Mouse (Mus musculus) right cerebral cortex, postnatal 36 days (tissue): Measurements from ENCODE around the gene Abhd14b.

Experiments
- DNase-seq, 2 experiments: peaks; one replicate each; pipeline ENCODE4 v3.0.0; 2022; ENCODE audit warnings: low spot score in 2 of 2, mixed read lengths in 1 of 2

Gene Abhd14b

GRCm38 (mm10) chr9:106447348-106447747 is at the start of gene Abhd14b, which contains the start of gene Abhd14a:
TSS of gene Abhd14b (plus strand) at chr9:106447459.
TSS of gene Abhd14a (minus strand) at chr9:106447678.
- peak; percentile 88 to 89 for DNase-seq

DNA sequence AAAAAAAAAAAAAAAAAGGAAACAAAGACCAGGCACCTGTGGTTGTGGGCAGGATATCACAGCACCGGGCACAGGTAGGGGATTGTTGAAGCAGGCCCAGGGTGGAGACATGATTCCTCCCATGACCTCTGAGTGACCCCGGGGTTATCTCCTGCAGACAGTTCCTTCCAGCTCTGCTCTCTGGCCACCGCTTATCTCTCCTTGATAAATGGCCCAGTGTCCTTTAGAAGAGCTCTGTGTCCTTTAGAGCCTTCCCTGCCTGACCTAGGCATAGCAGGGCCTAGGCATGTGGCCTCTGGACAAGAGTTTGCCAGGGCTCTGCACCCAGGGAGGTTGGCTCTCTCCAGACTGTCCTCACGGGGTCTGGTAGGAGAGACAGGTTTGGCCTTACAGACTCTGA is 49.5 kb upstream of the Abhd14b start:
- DNase-seq = no peak

- DNase-seq = no peak
Observed at GRCm38 (mm10) chr9:106398667-106399311, 48.5 kb upstream of the Abhd14b start.

DNA sequence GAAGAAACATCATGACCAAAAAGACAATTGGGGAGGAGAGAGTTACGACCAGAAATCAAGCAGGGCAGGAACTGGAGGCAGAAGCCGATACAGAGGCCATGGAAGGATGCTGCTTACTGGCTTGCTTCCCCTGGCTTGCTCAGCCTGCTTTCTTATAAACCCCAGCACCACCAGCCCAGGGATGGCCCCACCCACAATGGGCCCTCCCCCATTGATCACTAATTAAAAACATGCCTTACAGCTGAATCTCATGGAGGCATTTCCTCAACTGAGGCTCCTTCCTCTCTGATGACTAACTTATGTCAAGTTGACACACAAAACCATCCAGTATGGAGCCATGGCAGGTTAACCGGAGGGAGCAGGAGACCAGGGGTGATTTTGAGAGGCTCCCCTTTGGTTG is 47.5 kb upstream of the Abhd14b start:
- DNase-seq = no peak

DNA sequence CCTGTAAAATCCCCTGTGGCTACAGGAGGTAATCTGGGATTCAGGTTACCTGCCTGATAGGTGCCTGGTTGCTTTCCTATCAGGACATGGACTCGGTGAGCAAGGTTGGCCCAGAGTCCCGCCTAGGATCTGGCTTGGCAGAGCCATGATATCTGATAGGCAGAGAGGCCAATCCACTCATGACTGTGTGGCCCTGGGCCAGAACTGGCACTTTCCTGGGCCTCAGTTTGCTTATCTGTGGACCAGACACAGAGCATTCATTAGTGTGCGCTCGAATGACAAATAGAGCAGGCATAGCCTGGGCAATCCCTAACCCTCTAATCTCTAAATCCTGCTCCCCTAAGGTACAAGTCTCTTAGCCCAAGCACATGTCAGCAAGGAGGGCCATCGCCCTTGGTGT is 45.1 kb upstream of the Abhd14b start:
- no peak for DNase-seq

DNA sequence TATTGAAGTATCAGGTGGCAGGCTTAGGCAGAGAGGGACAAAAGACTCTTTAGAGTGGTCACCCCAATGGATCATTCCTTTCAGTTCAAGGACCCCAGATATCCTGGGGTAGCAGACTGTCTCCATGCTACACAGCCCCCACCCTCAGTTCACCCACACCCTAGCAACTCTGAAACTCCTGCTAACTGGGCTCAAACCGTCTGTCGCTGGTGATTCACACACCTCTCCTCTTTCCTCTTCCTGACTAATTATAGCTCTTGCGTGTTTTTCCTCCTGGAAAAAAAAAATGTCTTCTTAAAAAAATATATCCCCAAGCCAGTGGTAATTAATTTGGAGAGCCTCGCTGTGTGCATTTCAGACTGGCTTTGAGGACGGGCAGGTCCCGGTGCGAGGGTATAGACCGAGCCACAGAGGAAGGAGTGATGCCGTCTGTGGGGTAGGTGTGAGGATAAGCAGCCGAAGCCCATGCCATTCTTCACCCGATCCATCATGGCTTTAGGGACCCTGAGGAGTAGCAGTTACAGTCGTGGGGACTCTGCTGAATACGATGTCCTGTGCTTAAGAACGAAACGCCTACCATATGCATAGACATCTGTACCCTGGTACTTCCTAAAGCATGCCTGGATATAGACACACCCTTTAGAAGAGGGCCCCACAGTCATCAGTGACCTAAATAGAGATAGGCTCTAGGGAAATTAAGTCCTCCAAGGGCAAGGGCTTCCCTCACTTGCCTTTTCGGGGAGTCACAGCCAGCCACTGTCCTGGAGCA is 44.5 kb upstream of the Abhd14b start:
- DNase-seq = peak in 1 of 2 experiments; percentile 66

DNA sequence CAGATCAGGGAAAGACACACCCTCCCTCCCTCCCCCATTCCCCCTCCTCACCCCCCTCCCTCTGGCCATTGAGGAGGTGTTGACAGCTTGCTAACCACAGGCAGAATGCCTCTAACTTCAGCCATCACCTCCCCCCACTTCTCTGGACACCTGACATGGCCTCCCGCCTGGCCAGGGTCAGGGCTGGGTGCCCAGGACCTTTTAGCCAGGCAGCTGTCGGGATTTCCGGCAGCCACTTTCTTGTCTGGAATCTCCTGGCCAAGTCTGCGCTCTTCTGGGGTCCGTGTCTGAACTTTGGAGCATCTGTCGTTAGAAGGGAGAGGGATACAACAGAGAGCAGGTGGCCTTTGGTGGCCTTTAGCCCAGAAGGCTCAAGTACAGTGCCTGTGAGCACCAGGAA is 42.0 kb upstream of the Abhd14b start:
- no peak for DNase-seq

- peak in 1 of 2 experiments; percentile 47 for DNase-seq
Observed at GRCm38 (mm10) chr9:106406443-106407078, 40.7 kb upstream of the Abhd14b start.

DNA sequence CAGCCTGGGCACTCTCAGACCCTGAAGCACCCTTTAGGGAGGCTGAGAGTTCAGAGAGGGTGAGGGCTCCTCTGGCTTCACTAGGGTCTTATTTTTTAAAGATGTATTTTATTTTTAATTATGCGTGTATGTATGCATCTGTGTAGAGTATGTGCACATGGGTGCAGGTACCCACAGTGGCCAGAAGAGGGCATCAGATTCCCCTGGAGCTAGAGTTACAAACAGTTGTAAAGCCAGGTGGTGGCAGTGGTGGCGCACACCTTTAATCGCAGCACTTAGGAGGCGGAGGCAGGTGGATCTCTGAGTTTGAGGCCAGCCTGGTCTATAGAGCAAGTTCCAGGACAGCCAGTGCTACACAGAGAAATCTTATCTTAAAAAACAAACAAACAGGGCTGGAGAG is 38.2 kb upstream of the Abhd14b start:
- no peak for DNase-seq

GRCm38 (mm10) chr9:106410086-106410650 is 37.1 kb upstream of the Abhd14b start:
- DNase-seq = no peak

GRCm38 (mm10) chr9:106411091-106411594 is 36.1 kb upstream of the Abhd14b start:
- DNase-seq = peak; percentile 62 to 74

DNA sequence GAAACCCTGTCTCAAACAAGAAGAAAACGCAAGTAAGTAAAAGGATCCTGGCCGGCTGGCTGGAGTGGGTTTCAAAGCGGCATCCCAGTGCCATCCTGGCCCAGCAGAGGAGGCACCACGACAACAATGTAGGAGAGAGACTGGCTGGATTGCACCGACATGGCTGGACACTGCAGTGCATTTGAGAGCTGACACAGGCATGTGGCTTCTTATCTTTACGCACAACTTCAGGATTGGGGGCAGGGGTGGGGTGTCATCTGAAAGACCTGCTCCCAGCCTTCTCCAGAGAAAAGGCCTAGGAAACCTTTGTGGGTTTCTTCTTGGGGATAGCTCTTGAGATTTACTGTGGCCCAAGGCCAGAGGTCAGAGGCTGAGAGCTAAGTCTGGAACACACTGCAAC is 35.5 kb upstream of the Abhd14b start:
- no peak for DNase-seq

GRCm38 (mm10) chr9:106412210-106412609 is 35.0 kb upstream of the Abhd14b start:
- no peak for DNase-seq

DNA sequence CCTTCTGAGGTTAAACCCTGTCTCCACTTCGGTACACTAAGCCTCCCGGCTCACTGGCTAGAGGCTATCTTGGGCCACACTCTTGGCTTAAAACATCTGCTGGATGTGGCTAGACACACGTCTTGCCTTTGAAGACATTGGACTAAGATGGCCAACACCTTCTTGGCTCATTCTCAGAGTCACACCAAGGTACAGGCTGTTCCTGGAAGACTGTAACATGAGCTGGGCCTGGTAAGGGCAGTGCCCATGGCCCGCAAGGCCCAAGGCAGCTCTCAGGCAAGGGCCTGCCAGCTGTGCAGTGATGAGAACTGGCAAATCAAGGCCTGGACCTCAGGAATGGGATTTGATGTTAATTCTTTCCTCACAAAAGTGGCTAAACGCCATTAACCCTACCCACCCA is 33.7 kb upstream of the Abhd14b start:
- DNase-seq = no peak

- no peak for DNase-seq
Observed at GRCm38 (mm10) chr9:106416826-106417225, 30.4 kb upstream of the Abhd14b start.

- DNase-seq = peak; percentile 97 to 98
Observed at GRCm38 (mm10) chr9:106417841-106418625, 29.2 kb upstream of the Abhd14b start.

DNA sequence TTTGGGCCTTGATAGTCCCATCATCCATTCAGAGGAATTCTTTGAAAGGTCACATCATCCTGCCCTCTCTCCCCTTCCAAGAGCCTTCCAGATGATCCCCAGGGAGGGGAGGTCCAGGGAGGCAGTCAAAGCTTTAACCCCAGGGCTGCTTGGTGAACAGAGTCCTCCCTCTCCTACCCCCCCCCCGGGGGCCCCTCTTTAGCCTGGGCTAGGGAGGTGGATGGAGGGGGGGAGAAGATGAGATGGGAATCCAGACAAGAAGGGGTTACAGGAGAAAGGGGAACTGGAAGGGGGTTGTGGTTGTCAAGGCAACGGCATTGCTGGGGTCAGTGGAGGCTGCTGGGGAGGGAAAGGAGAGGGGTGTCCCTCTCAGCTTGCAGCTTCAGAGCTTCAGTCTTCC is 26.7 kb upstream of the Abhd14b start:
- DNase-seq = no peak

- DNase-seq = no peak
Observed at GRCm38 (mm10) chr9:106421033-106421864, 26.0 kb upstream of the Abhd14b start.

GRCm38 (mm10) chr9:106421865-106422160 is 25.4 kb upstream of the Abhd14b start:
- DNase-seq = peak; percentile 76 to 79

GRCm38 (mm10) chr9:106428719-106429220 is 18.5 kb upstream of the Abhd14b start:
- DNase-seq = no peak
